Mouse (Mus musculus) cerebellum, adult 11-12 months (tissue): ENCODE measurements around the gene Tmem59l.

Experiments used
- DNase-seq: peaks from one replicate; pipeline ENCODE4 v3.0.0; 2022

Tmem59l gene

DNA sequence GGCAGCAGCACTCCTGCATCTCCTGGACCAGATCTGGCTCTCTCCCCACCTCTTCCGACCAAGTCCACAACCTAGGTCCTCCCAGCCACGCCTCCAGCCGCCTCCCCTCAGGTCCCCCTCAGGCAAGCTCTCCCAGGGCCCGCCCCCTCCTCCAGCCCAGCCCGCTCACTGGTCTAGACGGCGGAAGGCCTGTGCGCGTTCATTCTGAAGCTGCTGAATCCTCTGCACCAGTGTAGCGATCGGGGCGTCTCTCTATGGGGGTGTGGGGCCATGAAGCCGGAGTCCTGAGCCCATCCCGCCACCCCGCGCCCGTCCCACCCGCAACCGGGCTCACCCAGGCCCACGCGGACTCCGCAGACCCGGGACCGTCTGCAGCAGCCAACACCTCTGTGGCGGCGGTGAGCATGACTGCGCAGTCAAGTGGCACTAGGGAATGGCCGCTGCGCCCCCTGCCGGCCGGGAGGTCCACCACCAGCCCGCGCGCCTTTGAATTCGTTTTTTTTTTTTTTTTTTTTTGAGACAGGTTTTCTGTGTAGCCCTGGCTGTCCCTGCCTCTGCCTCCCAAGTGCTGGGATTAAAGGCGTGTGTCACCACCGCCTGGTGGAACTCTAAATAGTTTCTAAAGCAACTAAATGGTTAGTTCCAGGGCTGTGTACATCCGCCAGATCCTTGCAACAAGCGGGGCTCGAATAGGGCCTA, 19.3 kb upstream of the Tmem59l start, which contains the start of gene Rex1bd:
TSS of gene Rex1bd (minus strand) at position 425 of the 699 bp plus-strand sequence.
- peak; percentile 93 for DNase-seq

DNA sequence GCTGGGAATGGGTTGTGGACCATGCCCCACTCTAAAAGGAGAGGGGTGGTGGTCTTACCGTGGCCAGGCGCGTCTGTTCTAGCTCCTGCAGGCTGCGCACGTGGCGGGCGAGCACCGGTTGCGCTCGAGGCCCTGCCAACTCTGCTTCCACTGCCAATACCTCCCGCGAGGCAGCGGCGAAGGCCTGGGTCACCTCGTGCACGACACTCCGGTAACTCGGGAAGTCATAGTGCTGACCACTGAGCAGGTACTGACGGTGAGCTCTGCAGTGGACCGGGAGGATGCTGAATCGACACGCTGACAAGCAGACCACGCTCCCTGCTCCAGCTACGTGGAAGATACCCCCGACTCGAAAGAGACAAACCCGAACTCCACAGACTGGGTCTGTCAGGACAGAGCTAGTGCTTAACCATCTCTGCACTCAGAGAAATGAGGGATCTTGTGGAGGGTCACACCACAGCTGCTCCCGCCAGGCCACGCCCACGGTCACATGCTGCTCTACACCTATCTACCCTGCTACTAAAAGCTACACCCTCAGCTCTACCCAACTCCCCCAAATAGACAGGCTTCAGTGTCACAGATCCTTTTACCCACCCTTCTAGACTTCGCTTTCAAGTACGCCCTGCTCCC, 18.7 kb upstream of the Tmem59l start:
- DNase-seq: no peak

DNA sequence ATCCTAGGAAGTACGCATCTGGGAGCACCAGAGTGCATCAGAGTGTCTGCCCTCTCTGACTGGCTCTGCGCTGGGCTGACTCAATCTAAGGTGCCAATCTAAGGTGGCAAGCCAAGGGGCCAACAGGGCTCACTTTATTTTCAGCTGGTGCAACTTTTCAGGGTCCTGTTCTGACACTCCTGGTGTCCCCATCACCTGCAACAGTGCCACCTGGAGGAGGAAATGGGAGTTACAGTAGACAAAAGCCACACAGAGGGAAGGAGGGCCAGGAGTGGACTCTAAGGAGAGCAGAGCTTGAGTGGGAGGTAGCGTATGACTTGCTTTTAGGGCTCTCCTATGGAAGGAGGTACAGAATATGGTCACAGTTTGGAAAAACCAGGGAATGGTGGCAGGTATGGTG, 17.7 kb upstream of the Tmem59l start:
- peak; percentile 80 for DNase-seq

DNA sequence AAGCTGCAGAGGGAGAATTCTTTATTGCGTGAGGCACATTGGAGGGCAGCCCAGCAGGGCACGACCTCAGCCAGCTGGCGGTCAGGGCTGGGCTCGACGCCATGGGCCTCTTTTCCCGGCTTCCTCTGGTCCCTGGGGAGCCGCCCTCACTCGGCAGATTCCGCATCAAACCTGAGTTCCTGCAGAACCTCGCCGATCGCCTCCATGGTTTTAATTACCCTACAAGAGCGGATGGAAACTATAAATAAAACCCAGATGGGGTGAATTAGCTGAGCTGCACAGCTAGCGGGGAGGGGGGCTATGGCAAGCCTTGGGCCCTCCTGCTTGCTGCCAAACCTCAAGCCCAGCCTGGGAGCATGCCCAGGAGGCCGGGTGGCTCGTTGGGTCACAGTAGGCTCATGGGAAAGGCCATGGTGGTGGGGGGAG, 17.1 kb upstream of the Tmem59l start:
- DNase-seq: peak; percentile 72

DNA sequence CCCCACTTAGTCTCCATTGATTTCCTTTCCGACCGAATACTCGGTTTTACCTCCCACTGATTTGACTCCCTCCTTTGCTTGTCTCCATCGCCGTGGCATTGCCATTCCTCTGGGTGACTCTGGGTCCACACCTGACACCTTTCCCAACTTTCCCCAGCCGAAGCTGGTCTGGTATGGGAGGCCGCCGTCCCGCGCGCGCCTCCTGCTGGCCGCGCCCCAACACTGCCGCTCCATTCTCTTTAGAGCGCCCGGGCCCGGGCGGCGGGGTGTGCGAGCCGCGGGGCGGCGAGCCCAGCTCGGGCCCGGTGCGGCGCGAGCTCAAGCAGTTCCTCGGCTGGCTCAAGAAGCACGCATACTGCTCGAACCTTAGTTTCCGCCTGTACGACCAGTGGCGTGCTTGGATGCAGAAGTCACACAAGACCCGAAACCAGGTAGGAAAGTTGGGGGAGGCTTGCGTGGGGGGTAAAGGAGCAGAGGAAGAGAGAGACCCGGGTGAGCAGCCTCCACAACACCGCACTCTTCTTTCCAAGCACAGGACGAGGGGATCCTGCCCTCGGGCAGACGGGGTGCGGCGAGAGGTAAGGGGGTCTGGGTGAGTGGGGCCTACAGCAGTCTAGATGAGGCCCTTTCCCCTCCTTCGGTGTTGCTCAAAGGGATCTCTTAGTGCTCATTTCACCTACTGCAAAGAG, 16.0 kb upstream of the Tmem59l start:
- peak; percentile 77 for DNase-seq

DNA sequence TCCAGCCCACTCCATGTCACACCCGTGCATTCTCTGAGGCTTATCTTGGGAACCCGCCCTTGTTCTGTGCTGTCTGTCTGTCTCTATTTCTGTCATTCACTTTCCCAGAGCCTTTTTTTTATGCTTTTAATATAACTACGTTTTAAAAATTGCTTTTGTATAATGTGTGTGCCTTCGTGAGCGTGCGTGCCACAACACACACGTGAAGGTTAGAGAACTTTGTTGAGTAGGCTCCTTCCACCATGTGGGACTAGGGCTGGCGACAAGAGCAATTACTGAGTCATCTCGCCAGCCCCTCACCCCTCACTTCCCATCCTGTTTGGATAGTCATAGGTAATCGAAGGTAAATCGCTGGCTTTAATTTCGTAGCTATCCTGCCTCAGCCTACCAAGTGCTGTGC, 15.4 kb upstream of the Tmem59l start:
- DNase-seq: no peak

DNA sequence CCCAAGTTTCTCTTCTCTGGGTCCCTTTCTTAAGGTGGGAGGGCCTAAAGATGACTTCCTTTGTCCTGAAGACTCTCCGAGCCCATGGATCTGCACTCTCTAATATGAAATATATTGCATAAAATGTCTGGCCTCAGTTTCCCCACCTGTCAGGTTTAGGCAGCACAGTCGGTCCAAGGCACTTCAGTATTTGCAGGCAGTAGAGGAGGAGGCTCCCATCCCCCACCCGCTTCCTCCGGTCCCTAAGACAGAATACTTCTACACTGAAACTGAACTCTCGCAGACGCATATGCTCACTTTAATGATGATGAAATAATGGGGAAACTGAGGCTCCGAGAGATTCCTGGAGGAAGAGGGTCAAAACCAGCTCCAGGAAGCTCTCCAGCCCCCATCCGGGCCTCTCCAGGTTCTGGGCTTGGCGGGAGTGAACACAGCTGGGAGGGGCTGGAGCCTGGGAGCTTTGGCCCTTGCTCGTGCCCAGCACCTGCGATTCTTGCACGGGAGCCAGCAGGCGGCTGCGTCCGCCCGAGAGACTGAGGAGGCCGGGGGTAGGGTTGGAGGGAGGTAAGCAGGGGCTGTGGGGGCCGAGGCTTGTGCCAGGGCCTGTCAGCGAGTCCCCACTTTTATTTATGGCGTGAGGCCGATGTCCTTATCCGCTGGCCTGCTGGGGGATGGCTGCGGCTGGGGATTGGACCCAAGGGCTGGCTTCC, 14.8 kb upstream of the Tmem59l start:
- DNase-seq: no peak

DNA sequence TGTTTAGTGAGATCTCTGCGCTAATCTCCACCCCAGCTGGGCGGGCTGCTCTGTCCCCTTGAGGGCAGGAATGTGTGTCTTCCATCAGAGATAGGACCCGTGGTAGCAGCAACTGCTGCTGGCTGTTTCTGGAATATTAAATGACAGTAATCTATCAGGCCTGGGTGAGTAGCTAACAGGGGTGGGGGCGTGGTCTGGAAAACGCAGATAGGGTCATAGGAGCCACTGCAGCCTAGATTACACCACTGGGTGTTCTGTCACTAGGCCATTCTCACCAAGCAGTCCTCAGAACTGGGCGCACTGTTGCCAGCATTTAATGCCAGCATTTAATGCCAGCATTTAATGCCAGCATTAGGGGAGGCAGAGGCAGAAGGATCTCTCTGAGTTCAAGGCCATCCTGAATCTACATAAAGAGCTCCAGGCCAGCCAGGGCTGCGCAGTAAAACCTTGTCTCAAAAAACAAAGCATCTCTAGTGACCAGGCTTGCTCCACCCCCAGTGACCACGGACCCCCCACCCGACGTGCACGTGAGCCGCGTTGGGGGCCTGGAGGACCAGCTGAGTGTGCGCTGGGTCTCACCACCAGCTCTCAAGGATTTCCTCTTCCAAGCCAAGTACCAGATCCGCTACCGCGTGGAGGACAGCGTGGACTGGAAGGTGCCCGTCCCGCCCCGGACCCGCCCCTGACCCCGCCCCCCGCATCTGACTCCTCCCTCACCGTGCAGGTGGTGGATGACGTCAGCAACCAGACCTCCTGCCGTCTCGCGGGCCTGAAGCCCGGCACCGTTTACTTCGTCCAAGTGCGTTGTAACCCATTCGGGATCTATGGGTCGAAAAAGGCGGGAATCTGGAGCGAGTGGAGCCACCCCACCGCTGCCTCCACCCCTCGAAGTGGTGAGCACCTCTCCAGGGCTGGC, 13.5 kb upstream of the Tmem59l start:
- no peak for DNase-seq

DNA sequence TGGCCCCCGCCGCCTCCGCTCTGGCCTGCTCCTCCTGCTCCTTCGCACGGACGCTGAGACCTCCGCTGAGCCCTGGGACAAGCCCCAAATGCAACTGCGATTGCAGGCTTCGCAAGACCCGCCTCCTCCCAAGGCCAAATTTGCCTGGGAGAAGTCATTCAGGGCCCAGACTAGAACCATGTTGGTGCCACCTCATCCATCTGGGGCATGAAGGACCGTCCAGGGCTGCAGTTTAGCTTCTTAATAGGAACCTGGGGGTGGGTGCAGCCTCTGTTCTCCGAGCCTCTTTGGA, 8.6 kb upstream of the Tmem59l start:
- DNase-seq: no peak

DNA sequence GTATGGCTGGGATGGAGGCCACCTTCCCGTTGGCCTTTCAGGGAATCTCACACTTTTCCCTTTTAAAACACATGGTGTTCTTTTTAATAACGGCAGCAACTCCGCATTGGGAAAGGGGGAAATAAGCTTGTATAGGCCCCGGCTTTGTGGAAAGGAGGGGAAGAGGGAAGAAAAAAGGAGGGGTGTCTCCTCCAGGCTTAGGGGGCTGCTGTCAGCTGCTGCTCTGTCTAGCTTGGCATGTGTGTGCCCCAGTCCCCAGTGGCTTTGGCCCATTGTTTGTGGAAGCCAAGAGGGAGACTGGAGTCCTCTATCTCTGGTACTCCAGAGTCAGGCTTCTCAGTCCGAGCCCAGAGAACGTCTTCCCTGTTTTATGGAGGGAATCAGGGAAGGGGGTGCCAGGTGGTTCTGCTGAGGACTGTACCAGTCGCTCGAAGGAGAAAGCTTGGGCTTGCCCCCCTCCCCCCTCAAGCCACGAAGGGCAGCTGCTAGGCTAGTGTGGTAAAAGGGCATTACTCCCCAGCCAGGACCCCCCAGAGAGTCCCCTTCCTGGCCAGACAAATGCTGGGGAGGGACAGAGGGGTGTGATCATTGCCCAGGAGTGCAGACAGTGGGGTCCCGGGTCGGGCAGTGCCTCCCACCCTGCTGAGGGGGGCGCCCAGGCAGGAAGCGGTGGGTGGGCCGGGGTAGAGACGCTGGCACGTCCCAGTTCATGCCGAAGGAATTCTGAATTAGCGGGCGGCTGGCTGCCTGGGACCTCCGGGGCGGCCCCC, 8.0 kb upstream of the Tmem59l start:
- no peak for DNase-seq

DNA sequence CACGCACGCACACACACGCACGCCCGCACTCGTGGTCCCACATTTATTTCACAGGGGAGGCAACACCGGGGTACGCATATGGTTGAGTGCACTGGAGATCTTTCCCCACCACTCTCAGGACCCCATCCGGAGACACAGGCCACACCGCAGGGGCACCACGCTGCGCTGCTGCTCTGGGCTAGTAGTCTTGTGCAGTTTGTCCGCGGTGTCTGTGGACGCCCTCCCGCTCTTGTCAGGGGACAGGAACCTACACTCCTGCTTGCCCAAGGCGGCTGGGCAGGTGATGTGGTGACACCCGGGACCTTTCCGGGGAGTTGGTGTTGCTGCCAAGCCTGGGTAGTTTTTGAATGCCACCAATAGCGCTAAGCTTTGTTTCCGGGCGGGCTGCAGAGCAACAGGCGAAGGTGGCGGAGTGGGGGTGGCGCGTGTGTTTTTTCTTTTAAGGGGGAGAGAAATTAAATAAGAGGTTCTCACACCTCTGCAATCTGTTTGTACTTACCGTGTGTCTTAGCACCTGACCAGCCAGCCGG, 7.3 kb upstream of the Tmem59l start:
- DNase-seq: no peak

DNA sequence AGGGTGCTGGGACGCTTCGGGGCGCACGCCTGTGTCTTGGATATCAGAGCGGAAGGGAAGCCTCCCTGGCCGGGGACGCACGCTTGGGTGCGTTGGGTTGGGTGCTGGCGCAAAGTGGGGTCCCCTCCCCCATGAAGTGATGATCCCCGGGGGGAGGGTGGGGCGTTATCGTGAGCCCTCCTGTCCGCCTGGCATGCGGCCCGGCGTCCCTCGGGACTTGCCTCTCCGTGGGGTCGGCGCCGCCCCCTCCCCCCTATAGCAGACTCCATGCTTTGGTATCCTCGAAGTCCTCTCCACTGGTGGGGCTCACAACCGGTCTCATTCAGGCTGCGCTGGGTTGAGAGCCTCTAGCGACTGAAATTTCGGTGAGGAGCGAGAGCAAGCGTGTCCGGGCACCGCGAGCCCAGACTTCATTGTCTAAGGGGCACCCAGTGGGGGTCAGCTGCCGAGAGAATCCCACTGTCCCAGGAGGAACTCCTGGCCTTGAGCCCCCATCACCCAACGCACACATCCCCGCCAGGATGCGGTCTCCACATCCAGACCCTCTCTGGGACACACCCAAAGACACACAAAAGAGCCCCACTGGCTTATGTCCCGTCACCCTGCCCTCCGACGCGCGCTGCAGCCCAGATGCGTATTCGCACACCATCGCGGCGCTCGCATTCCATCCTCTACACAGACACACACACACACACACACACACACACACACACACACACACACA, 6.7 kb upstream of the Tmem59l start:
- DNase-seq: no peak

DNA sequence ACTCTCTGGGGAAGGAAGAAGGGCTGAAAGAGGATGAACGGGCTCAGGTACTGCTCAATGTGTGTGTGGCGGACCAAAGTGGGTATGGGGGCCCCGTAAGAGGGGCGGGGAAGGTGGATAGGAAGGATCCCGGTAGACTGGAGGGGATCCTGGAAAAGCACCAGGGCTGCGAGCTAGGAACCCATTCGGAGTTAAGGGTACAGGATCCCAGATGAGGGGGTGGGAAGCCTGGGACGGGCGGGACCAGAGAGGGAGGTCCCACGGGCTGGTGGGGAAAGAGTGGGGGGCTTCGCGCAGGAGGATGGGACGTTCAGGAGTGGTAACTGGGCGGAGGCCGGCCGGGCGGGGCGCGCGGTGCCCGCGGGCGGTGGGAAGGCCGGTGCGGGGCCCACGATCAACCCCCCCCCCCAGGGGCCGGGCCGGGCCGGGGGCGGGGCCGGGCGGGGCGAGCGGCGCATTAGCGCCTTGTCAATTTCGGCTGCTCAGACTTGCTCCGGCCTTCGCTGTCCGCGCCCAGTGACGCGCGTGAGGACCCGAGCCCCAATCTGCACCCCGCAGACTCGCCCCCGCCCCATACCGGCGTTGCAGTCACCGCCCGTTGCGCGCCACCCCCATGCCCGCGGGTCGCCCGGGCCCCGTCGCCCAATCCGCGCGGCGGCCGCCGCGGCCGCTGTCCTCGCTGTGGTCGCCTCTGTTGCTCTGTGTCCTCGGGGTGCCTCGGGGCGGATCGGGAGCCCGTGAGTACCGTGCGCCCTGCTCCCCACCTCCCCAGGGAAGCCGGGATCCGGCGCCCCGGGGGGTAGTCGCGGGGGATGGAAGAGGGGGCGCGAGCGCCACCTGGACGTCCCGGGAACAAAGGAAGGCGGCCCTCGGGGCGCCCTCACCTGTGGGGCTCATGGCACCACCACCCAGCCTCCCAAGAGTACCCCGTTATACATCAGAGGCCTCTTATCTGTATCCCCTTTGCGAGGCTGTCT, 5.8 kb upstream of the Tmem59l start, which contains the start of gene Crlf1:
TSS of gene Crlf1 (plus strand) at position 495 of the 977 bp plus-strand sequence.
- DNase-seq: no peak

DNA sequence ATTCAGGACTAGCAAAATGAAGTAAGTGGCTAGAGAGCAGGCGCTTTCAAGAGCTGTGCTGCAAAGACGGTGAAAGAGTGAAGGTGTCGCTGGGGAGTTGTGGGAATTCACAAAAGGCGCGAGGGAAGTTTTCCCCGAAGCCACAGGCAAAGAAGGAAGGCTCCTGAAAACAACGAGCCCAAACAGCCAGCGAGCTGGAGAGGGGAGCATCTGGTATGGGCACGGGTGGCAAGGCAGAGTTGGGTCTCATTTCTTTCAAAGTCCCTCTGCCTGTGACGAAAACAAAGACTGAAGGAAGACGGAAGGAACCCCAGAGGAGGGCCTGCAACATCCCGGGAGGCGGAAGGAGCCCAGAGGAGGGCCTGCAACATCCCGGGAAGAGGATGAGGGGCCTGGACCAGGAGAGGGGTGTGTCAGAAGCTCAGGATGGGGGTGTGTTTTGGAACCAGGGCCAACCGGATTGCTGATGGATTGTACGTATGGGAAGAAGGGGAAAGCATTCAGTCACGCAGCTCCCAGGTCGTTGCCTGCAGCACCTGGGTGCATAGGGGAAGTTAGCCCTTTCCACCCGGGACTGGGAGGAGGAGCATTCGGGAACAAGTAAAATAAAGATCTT, 3.8 kb upstream of the Tmem59l start:
- no peak for DNase-seq

DNA sequence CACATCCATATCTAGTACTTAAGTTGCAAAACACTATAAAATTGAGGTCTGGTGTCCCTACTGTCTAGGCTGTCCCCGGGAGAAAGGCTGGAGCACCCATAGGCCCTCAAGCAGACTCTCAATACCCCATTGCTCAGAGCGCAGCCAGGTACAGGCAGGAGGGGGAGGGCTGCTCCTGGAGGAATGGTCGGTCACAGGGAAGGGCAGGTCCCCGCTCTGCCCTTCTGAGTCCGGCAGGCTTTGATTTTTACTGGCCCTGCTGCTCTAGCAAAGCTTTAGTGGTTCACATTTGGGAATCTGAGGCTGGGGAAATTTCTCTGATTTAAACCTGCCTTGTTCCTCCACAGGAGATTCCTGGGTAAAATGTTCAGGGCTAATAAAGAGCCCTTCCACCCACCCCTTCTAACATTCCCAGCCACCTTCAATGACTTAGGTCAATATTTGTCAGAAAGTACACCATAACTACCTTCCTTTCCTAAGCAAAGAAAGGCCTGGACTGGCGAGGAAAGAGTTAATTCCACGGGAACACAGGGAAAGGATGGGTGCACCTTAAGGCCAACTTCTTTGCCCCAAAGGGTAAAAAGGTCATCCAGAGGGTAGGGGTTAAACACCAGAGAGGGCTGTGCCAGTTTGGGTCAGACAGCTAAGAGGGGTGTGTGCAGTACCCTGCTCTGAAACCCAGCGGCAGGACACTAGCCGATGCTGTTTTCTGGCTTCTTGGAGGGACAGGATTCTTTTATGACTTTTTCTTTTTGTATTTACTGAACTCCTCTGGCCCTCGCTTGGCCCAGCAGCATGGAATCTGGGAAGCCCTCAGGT, 3.1 kb upstream of the Tmem59l start:
- no peak for DNase-seq

DNA sequence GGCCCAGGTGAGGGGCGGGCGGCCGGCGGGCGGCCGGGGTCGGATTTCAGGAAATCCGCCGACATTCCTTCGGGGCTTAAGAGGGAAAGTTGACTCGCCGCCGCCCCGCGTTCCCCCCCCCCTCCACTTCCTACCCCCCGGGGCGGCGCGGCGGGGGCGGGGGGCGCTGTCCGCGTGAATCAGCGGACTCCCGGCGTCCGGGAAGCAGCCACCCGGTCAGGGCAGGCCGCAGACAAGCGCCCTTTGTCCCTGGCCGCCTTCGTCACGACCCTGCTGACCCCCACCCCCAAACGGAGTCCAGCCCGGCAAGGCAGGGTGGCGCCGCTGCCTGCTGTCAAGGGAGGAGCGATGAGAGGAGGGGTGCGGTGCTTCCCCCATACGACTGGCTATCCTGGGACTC, 2.4 kb upstream of the Tmem59l start:
- DNase-seq: no peak

DNA sequence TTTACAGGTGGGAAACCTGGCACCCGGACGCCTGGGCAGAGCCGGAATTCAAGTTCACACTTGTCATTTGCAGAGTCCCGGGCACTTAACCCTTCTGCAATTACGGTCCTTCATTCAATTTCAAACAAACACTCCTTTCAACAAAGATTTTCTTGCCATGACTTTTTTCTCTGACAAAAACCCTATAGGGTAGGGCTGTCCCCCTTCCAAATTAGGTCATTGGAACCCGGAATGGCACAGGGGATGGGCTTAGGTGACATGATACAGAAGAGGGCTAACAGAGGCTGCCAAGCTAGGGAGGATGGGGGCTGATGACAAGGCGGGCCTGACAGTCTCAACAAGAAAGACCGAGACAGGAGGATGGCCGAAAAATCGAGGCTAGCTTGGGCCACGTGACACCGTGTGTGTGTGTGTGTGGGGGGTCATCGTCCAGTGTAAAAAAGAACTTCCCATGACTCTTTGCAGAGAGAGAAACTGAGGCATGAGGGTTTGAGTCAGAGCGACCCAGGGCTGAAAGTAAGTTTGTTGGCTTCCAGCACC, 1.8 kb upstream of the Tmem59l start:
- DNase-seq: no peak
